Mouse (Mus musculus) lung, embryonic 16.5 days (tissue): Measurements from ENCODE around the gene Fbxo9. TPM values are rescaled to one million over a fixed set of nuclear protein-coding genes. Genes with fewer than 3 reads are reported as not detected.
"Not testable (repeated sequence)": the region's sequence is repeated elsewhere in the genome, so short reads cannot be mapped to it uniquely, and the experiment has no call there.

ENCODE experiments used
- ATAC-seq: fragments of 200-750 bp; cut with Nextera tagmentation; 2 replicates; pipeline ENCODE4 v1.8.0; 2017; ENCODE audit warnings: low read depth, mild to moderate bottlenecking, moderate library complexity
- H3K27ac ChIP-seq: fragments of 300-500 bp; sonication (generic); 2 replicates; pipeline ENCODE4 v1.5.1; 2014; ENCODE audit warnings: mild to moderate bottlenecking, control low read depth, low read length
- H3K27me3 ChIP-seq: fragments of 300-500 bp; sonication (generic); 2 replicates; pipeline ENCODE4 v1.6.1; 2014; ENCODE audit warnings: low read depth, low read length, mixed read lengths; ENCODE audit not compliant: control insufficient read depth, insufficient read depth
- H3K36me3 ChIP-seq: fragments of 300-500 bp; sonication (generic); 2 replicates; pipeline ENCODE4 v1.6.1; 2014; ENCODE audit warnings: low read length; ENCODE audit not compliant: control insufficient read depth, insufficient read depth
- H3K4me1 ChIP-seq: fragments of 300-500 bp; sonication (generic); replicated peaks from 2 replicates; pipeline ENCODE4 v1.6.1; 2014; ENCODE audit warnings: low read length, mixed read lengths; ENCODE audit not compliant: control insufficient read depth, insufficient read depth
- H3K4me2 ChIP-seq: fragments of 300-500 bp; sonication (generic); 2 replicates; pipeline ENCODE4 v1.6.1; 2014; ENCODE audit warnings: low read depth, low read length, control low read depth
- H3K4me3 ChIP-seq: fragments of 300-500 bp; sonication (generic); 2 replicates; pipeline ENCODE4 v1.5.1; 2014; ENCODE audit warnings: mild to moderate bottlenecking, low read length, control low read depth
- H3K9ac ChIP-seq: fragments of 300-500 bp; sonication (generic); 2 replicates; pipeline ENCODE4 v1.6.1; 2014; ENCODE audit warnings: low read length, control low read depth
- H3K9me3 ChIP-seq: fragments of 300-500 bp; sonication (generic); 2 replicates; pipeline ENCODE4 v1.6.1; 2016; ENCODE audit warnings: low read length; ENCODE audit not compliant: control insufficient read depth
- WGBS: fragments of 180-500 bp; shearing (Covaris S2); extraction: QIAGEN DNeasy Blood & Tissue Kit; methylation state at CpG from one replicate; pipeline ENCODE4 v1.1.7; 2014; 5-methylcytosine and 5-hydroxymethylcytosine counted together
- polyA plus RNA-seq: library from polyadenylated mRNA; unstranded; fragments of >200 nt; fragmentation: Nextera tagmentation; extraction: Ambion mirVana; gene quantifications from 2 replicates; pipeline ENCODE4 v1.2.1, GENCODE M21; 2015

Gene Fbxo9
- 38.6 and 42.9 TPM in 2 replicates for polyA plus RNA-seq

- Histone ChIP-seq H3K4me3 (peak within 1 kb of the TSS; percentile 97), H3K27me3 (no peaks in the 10 kb centered on the region), H3K4me1 (peaks cover 21% of the 10 kb centered on the region), H3K4me2 (peak within 1 kb of the TSS; percentile 71), H3K27ac (peak within 1 kb of the TSS; percentile 96), H3K9ac (peak within 1 kb of the TSS; percentile 95), H3K36me3 (peaks cover 4% of the 10 kb centered on the region), H3K9me3 (no peaks in the 10 kb centered on the region)
- ATAC-seq = peak; percentile 94
- WGBS = under 1% methylated on average over 20 of the region's 20 CpGs
These were observed at the start of gene Fbxo9, which contains the start of gene Ick for GRCm38 (mm10) chr9:78108796-78109239. Fbxo9 (minus strand) TSS chr9:78109065. Ick (plus strand) TSS chr9:78109192.

GRCm38 (mm10) chr9:78157221-78157620 is 48.4 kb upstream of the Fbxo9 start:
- WGBS = 85% methylated on average over 1 of the region's 1 CpGs
- Histone ChIP-seq H3K4me1 (no peaks in the 10 kb centered on the region), H3K27ac (no peak overlapping the region), H3K27me3 (no peaks in the 10 kb centered on the region), H3K9me3 (no peaks in the 10 kb centered on the region), H3K4me3 (no peak overlapping the region), H3K36me3 (peaks cover 27% of the 10 kb centered on the region), H3K9ac (no peak overlapping the region), H3K4me2 (no peak overlapping the region)
- ATAC-seq = no peak

DNA sequence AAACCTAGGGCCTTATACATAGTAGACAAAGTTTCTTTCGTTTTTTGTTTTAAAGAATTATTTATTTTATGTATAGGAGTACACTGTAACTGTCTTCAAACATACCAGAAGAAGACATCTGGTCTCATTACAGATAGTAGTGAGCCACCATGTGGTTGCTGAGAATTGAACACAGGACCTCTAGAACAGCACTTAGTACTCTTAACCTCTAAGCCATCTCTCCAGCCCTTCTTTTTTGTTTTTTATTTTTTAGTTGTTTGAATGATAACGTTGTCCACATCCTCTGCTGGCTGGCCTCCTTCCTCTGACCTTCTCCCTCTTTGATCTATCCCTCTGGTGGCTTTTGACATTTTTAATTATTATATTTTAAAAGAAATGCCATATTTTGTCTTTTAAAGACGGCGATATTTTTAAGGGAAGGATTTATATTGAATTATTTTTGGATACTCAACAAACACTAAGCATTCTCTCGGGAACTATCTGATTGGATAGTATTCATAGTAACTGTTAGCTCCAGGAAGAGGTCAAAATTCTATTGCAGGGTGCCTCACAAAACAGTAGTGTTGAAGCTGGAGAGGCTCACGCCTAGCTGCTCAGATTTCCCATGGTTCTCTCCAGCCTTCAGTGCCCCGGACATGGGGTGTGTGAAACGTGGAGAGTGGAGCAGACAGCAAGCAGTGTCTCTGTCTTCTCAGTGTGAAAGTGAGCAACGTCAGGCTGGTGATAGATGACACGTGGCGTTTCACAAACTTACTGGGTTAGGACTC is 45.5 kb upstream of the Fbxo9 start:
- 64% methylated on average over 11 of the region's 11 CpGs for WGBS
- H3K27ac ChIP-seq = no peak overlapping the region
- H3K9me3 ChIP-seq = no peaks in the 10 kb centered on the region
- H3K27me3 ChIP-seq = no peaks in the 10 kb centered on the region
- peak; percentile 45; the same call in 1 of the 2 replicates for ATAC-seq
- no peak overlapping the region for H3K4me2 ChIP-seq
- peaks cover 15% of the 10 kb centered on the region for H3K36me3 ChIP-seq
- no peak overlapping the region for H3K9ac ChIP-seq
- H3K4me1 ChIP-seq = no peaks in the 10 kb centered on the region
- H3K4me3 ChIP-seq = no peak overlapping the region

DNA sequence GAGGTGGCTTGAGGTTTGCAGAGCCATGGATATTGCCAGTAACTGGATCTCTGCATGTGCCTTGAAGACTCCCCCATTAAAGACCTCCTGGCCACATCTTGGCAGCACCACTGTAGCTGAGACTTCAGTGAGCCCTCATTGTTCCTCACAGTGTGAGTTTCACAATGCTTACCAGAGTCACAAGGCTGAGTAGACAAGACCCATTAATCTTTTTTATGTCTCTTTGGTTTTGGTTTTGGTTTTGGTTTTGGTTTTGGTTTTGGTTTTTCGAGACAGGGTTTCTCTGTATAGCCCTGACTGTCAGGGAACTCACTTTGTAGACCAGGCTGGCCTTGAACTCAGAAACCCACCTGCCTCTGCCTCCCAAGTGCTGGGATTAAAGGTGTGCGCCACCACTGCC is 40.9 kb upstream of the Fbxo9 start:
- H3K27me3 ChIP-seq, H3K36me3 ChIP-seq, H3K9me3 ChIP-seq, H3K9ac ChIP-seq, H3K27ac ChIP-seq, H3K4me2 ChIP-seq, ATAC-seq, H3K4me3 ChIP-seq, H3K4me1 ChIP-seq: not testable (repeated sequence)
- 89% methylated on average over 2 of the region's 2 CpGs for WGBS

DNA sequence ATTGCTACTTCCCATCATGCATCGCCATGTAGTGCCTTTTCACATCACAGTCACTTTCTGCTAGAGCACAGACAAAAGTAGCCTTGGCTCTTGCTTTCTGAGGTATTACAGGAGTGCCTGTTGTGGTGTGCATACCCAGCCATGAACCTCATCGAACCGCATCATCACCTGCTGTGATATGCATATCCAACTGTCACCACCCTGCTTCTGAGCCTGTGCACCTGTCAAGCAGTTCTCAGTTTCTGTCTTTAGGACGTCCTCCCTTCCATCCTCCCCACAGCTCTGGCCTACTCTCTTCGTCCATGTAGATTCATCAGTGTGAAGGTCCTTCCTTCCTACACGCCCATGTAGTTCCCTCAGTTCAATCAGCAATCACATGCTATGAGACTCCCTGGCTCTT is 39.3 kb upstream of the Fbxo9 start:
- no peak overlapping the region for H3K27ac ChIP-seq
- H3K27me3 ChIP-seq = no peaks in the 10 kb centered on the region
- H3K9ac ChIP-seq = no peak overlapping the region
- no peaks in the 10 kb centered on the region for H3K9me3 ChIP-seq
- H3K4me1 ChIP-seq = no peaks in the 10 kb centered on the region
- no peak for ATAC-seq
- H3K4me3 ChIP-seq = no peak overlapping the region
- H3K36me3 ChIP-seq = peaks cover 10% of the 10 kb centered on the region; the same call in 1 of the 2 replicates
- 82% methylated on average over 6 of the region's 6 CpGs for WGBS
- H3K4me2 ChIP-seq = no peak overlapping the region

GRCm38 (mm10) chr9:78146627-78147026 is 37.8 kb upstream of the Fbxo9 start:
- Histone ChIP-seq H3K27ac (no peak overlapping the region), H3K4me3 (no peak overlapping the region), H3K27me3 (no peaks in the 10 kb centered on the region), H3K9me3 (no peaks in the 10 kb centered on the region), H3K4me2 (no peak overlapping the region), H3K9ac (no peak overlapping the region), H3K36me3 (peaks cover 18% of the 10 kb centered on the region), H3K4me1 (no peaks in the 10 kb centered on the region)
- 79% methylated on average over 6 of the region's 6 CpGs for WGBS
- no peak for ATAC-seq

- Histone ChIP-seq H3K4me2 (no peak overlapping the region), H3K36me3 (peaks cover 19% of the 10 kb centered on the region), H3K9me3 (no peaks in the 10 kb centered on the region), H3K27me3 (no peaks in the 10 kb centered on the region), H3K4me3 (no peak overlapping the region), H3K4me1 (no peaks in the 10 kb centered on the region), H3K27ac (no peak overlapping the region), H3K9ac (no peak overlapping the region)
- no peak for ATAC-seq
- 60% methylated on average over 4 of the region's 4 CpGs for WGBS
These were observed 37.2 kb upstream of the Fbxo9 start for GRCm38 (mm10) chr9:78146099-78146498.

DNA sequence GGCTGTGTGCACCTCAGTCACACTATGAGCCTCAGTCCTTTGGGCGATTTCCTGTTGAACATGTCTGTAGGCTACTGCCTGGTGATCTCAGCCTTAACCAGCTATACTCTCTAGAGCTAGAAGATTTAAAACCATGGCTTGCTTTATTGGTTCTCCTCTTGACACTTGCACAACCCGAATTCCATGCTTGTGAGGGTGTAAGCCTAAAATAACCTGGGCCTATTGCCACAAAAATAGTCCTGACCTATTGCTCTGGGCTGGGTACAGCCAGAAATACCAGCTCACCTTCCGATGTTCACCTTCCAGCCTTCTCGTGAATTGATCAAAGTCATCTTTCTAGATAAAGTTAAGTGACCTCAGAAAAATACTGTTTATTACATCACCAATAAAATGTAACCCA is 30.6 kb upstream of the Fbxo9 start:
- H3K27me3 ChIP-seq = no peaks in the 10 kb centered on the region
- no peak overlapping the region for H3K4me2 ChIP-seq
- H3K4me1 ChIP-seq = no peaks in the 10 kb centered on the region
- H3K27ac ChIP-seq = no peak overlapping the region
- H3K9ac ChIP-seq = no peak overlapping the region
- WGBS = 86% methylated on average over 4 of the region's 4 CpGs
- H3K4me3 ChIP-seq = no peak overlapping the region
- H3K36me3 ChIP-seq = peaks cover 26% of the 10 kb centered on the region
- ATAC-seq = no peak
- H3K9me3 ChIP-seq = no peaks in the 10 kb centered on the region

DNA sequence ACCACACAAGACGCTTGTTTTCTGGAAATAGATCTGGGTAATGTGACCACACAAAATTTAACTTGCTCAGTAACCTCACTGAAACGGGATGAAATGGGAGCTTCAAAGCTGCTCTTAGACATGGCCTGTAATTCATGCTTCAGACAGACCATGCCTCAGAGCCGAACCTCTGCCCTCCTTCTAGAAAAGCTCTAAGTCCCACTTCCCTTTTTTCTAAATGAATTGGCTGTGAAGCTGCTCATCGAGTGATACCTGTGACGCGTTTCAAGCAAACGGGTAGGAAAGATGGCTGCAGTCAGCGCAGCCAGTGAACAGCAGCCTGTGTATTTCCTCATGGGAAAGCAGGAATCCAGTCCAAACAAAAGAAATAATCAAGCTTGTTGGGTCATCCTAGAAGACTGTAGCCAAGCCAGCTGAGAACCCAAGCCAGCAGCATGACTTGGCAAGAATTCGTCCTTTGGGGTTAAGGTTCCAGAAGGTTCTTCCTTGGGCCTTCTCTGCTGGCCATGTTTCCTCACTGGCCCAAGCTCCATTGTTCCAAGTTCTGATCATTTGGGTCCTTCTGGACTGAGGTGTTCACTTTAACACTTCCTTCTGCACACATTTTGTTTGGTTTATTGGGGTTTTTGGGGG is 29.3 kb upstream of the Fbxo9 start:
- Histone ChIP-seq H3K27me3 (no peaks in the 10 kb centered on the region), H3K4me3 (no peak overlapping the region), H3K9me3 (no peaks in the 10 kb centered on the region), H3K27ac (no peak overlapping the region), H3K4me2 (no peak overlapping the region), H3K36me3 (peaks cover 22% of the 10 kb centered on the region), H3K9ac (no peak overlapping the region), H3K4me1 (no peaks in the 10 kb centered on the region)
- WGBS = 90% methylated on average over 9 of the region's 9 CpGs
- ATAC-seq = no peak
